In genomic region chr8:84594099-84594780, GRCm38 (mm10) we compare ENCODE assay signal across 8 mouse cellular contexts.
DNase-seq lines count a peak whose midpoint lies in the region.

No protein-coding gene starts in this region.

- peak; percentile 43 to 88 for DNase-seq in heart, adult 18-20 months
- no peak for DNase-seq in heart, postnatal 25 days (ENCODE audit: low spot score)
- peak; percentile 60 for DNase-seq in adrenal gland, adult 2 months
- peak; percentile 88 for DNase-seq in embryo, embryonic 10 days (ENCODE audit: low spot score)
- DNase-seq in heart, postnatal 10 days = peak; percentile 74 to 88
- DNase-seq in left cerebral cortex, postnatal 10 days (ENCODE audit: extremely low spot score in 1 of 2, low spot score in 2 of 2) = peak; percentile 58 to 84
- peak; percentile 89 for DNase-seq in mesoderm, embryonic 11.5 days (ENCODE audit: low read depth, low spot score)
- DNase-seq in spleen, postnatal 10 days (ENCODE audit: low spot score in 2 of 2) = peak; percentile 85 to 91

- intact Hi-C loops in heart, postnatal 25 days (cut with DNase I) = loop anchor here (5.0 kb wide), 1 partner anchor 43 kb away; no protein-coding TSS in a partner anchor
- intact Hi-C loops in heart, postnatal 10 days (cut with DNase I) = loop anchor here (5.0 kb wide), 1 partner anchor 93 kb away; the partner anchor contains the start of genes Nacc1 and Trmt1
- intact Hi-C loops in left cerebral cortex, postnatal 10 days (cut with DNase I) = loop anchor here (5.0 kb wide), 1 partner anchor 218 kb away; no protein-coding TSS in a partner anchor
